Mouse (Mus musculus) 416B (cell line): Measurements from ENCODE around the gene Ankzf1.

Experiments
- DNase-seq: peaks from one replicate; pipeline ENCODE4 v3.0.0; 2011; ENCODE audit warnings: low read depth

Ankzf1 gene

DNA sequence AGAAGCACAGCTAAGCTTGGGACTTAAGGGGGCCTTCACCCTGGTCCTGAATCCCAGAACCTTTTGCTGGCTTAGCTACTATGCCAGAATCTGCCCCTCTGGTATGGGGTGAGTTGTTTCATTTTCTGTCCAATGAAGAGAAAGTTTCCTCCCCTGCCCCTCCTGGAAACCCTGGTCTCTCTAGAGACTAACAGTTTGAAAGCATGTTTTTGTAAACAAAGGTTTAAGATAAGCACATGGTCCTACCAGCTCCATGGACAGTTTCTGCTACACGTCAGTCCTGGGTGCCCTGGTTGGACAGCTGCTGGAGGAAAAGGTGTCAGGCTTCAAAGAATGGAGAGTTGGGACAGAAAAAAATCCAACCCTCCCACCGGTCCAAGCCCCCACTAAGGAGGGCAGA, 1.4 kb upstream of the Ankzf1 start:
- peak; percentile 19 for DNase-seq

GRCm38 (mm10) chr1:75191258-75191621, 711 bp upstream of the Ankzf1 start:
- DNase-seq: no peak

- DNase-seq: peak; percentile 90
Observed at GRCm38 (mm10) chr1:75192452-75192851, 501 bp downstream of the Ankzf1 start.

GRCm38 (mm10) chr1:75201236-75201635, 9.3 kb downstream of the Ankzf1 start:
- DNase-seq: no peak

DNA sequence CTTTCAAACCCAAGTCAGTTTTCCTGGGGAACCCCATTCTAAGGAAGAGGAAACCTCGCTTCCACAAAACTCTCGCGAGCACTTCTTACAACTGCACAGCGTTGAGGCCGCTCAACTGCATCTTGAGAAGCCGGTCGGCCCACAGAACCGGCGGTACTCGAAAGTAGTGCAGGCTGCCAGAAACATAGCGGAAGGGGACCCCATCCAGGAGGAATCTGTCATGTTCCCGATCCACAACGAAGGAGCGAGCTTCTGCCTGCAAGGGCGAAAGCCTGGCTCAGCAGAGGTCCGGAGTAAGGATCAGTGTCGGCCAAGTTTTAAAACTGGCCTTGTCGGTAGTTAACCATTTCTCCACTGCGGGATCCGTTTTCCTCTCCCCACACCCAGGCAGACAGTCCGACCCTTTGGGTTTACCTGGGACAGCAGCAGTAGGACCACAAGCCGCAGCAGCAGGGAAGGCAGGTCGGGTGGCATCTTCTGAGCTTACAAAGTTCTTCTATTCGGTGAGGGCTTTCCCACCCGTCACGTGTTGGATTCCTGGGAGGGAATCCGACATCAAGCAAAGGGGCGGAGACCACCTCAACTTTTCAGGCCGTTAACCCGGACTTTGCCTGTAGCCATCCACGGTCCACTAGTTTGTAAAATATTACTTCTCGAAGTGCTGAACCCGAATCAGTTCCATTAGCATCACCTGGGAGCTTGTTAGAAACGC, 17.2 kb downstream of the Ankzf1 start:
- DNase-seq: peak; percentile 90

- DNase-seq: peak; percentile 98
Observed at GRCm38 (mm10) chr1:75210136-75211087, 18.5 kb downstream of the Ankzf1 start, which contains the start of the genes Glb1l and Stk16. TSS of gene Glb1l (minus strand) at chr1:75210813. TSS of gene Stk16 (plus strand) at chr1:75210838.

DNA sequence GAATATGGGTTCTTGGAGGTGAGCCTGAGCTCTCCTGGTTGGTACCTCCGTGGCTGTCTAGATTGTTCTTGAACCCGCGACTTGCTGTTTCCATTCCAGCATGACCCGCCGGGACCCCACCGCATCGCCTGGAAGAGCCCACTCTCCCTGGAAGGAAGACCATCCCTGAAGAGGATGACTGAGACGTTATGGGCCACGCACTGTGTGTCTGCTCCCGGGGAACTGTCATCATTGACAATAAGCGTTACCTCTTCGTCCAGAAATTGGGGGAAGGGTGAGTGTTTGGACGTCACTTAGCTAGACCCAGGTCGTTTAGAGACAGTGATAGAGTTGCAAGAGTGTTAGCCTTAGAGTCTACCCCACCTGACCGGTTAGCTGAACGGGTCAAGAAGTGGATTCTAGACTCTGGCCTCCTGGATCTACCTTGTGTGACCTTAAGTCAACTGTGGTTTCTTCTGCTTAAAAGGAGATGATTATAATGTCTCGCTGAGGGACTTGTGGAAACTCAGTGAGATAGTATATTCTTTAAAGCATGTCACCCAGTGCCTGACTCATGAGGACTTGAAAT, 19.3 kb downstream of the Ankzf1 start:
- DNase-seq: no peak

DNA sequence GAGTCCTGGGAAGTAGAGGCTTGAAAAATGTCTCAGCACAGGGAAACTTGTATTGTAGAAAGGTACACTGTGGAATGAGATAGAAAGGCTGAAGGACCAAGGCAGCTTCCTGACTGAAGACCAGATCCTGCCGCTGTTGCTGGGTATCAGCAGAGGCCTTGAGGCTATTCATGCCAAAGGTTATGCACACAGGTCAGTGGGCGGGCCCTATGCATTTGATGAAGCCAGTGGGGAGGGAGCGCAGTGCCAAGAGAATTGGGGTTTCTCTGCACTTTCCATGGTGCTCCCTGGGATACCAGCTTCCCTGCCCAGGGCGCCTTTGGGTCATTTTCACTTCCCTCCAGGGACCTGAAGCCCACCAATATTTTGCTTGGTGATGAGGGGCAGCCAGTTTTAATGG, 20.6 kb downstream of the Ankzf1 start:
- DNase-seq: peak; percentile 67

- peak; percentile 98 for DNase-seq
Observed at GRCm38 (mm10) chr1:75213096-75213495, 21.1 kb downstream of the Ankzf1 start.

DNA sequence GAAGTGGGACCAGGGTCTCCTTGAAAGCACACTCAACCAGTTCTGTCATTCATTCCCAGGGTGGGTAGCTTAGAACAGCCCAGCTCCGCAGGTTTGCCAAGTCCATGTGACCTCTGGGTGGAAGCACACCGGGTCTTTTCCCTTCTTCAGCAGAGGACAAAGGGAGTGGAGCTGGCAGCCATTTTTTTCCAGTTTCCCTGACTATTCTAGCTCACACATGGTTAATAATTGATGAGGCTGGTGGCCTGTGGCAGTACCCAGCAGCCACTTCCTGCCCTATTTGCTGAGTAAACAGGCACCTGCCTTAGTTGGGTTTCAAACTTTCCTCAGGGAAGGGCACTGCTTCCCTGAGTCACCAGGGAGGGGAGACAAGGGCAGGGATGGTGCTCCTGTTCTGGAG, 22.5 kb downstream of the Ankzf1 start:
- no peak for DNase-seq

DNA sequence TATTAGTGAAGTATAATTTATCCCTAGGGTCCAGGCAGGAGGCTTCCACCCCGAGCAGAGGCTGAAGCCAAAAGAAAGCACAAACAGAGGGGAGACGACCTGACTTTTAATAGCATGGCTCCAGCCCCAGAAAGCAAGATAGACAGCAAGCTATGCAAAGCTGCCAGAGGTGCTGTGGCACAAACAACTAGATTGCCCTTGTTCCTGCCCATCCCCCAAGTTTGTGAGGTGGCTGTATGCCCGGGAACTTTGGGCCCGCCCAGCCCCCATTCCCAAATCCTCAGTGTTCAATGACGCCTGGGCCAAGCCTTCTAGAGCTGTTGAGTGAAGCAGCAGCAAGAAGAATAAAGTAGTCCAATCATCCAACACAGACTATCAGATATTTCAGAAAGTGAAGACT, 22.9 kb downstream of the Ankzf1 start:
- DNase-seq: no peak

GRCm38 (mm10) chr1:75215785-75216184, 23.8 kb downstream of the Ankzf1 start:
- no peak for DNase-seq

DNA sequence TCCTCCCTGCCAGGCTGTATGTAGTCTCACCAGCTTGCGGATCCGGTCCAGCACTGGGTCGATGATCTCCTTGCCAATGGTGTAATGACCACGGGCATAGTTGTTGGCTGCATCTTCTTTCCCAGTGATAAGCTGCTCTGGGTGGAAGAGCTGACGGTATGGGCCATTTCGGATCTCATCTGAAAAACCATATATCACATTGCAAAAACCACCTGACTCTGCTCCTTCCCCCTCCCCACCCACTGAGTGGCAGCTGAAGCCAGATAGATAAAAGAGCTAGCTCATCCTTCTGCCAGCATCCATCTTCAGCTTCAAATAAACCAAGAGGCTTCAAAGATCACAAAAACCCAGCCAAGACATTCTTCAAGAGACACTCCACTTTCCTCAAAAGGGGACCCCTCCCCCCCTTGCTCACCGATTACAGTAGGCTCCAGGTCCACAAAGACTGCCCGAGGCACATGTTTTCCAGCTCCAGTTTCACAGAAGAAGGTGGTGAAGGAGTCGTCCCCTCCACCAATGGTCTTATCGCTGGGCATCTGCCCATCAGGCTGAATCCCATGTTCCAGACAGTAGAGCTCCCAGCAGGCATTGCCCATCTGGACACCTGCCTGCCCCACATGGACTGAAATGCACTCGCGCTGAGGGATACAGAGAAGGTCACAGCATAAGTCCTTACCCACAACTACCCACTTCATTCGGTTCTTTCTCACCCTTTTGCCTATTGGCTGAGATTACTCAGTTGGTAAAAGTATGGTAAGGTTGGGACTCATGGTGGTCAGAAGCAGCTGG, 25.0 kb downstream of the Ankzf1 start:
- DNase-seq: no peak

GRCm38 (mm10) chr1:75217893-75218226, 25.9 kb downstream of the Ankzf1 start:
- peak; percentile 39 for DNase-seq

DNA sequence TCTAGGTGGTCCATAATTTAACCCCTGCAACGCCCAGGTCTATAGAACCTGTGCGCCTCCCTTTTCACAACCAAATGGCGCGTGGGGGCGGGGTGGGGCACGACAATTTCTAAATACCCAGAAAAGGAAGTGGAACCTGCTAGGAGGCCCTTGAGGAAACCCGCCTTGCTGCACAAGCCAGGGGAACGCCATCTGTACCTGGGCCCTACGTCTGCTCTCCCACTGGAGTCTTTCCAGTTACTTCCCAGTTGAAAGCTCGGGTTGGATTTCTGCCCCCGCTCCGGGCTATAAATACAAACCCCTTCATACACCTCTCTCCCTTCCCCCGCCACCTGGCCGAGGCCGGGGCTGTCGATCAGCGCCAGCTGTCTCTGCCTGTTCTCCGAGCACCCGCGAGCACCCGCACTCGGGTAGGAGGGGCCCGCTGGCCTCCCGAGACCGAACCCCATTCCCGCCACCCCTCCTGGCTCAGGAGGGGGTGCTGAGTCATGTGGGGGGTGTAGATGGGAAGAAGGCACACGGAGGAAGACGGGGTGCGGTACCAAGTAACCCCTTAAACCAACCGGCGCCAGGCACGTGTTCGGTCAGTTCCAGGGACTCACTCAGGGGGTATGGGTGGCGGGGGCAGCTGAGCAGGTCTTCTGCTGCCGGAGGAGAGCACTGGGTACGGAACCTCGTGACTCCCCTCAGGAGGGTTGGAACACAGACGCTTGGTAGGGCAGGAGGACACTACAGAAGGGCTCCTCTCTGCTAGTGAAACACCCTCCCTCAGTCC, 26.5 kb downstream of the Ankzf1 start:
- DNase-seq: peak; percentile 66

DNA sequence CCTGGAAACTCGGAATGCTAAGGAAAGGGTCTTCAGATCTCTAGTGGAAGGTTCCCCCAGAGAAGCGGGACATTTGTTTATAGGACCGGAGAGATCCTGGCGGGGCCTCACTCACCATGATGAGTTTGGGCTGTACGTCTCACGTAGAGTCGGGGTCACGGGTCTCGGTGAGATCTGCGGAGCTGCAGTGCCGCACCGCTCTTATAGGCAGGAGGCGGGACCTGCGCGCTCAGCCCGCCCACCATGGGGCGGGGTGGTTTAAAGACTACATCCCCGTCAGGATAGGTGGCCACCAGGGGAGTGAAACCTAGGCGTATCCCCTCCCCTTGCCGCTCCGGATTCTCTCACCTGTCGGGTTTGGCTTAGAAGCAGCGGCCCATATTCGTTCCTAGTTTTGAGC, 27.1 kb downstream of the Ankzf1 start:
- DNase-seq: peak; percentile 91

DNA sequence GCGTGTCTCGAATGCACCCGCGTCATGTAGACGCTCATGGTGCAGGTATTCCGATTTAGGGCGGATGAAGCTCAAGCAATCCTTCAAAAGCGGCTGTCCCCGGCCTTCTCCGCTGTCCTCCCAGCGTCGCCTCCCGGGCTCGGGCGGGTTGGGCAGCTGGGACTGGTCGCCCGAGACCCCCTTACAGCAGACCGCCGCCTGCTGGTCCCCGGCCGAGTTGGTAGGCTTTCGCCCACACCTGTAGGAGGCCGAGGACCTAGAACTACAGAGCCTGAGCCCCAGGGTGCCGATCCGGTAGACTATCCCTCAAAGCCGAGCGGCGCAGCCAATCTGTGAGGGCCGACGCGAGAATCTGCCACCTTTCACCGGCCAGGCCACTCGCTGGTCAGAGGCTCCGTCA, 27.6 kb downstream of the Ankzf1 start, which contains the start of gene Tuba4a:
Gene Tuba4a, minus strand, starts transcription at position 335 of the 400 bp plus-strand sequence.
- no peak for DNase-seq

DNA sequence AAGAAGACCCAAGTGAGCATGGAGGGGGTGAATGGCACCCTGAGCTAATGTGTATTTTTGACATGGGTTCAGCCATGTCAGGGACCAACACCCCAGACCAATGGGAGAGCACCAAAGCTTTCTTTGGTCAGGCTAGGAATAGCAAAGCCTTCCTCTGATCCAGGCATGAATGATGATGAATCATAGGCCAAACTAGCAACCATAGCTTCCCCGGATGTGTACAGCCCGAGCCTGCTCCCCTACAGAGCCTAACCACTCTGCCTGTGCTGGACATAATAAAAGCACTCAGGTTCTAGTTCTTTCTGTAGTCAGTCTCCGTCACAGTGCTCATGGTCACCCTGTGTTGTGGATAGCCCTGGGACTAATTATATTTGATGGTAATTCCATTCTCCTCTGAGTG, 29.6 kb downstream of the Ankzf1 start:
- DNase-seq: peak; percentile 50

- DNase-seq: no peak
Observed at GRCm38 (mm10) chr1:75222926-75223325, 31.0 kb downstream of the Ankzf1 start.

DNA sequence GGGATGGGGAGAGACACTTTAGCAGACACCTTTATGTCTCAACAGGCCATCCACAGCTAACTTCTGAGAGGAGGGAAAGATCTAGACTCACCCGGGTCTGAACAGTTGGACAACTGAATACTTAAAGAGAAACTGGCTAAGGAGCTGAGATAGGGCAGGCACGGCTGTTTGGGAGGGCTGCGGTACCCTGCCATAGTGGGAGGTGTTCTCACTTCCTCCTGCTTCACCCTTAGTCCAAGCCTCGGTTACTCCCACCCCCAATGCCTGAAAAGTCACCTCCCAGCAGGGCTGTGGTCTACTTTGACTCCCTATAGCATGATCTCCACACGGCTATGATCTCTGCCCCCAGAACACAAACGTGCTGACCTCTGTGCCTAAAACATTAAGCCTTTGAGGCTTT, 31.6 kb downstream of the Ankzf1 start:
- no peak for DNase-seq

- DNase-seq: no peak
Observed at GRCm38 (mm10) chr1:75225473-75225872, 33.5 kb downstream of the Ankzf1 start.
